Mouse (Mus musculus) lung, embryonic 15.5 days (tissue): ENCODE results near the gene Vps36. TPM values are rescaled to one million over a fixed set of nuclear protein-coding genes. Genes with fewer than 3 reads are reported as not detected.

Source experiments
- ATAC-seq: fragments of 200-750 bp; cut with Nextera tagmentation; 2 replicates; pipeline ENCODE4 v1.8.0; 2017; ENCODE audit warnings: moderate number of reproducible peaks, borderline replicate concordance; ENCODE audit not compliant: low FRiP score, low TSS enrichment; ENCODE audit errors: extremely low read depth
- H3K27ac ChIP-seq: fragments of 300-500 bp; sonication (generic); 2 replicates; pipeline ENCODE4 v1.5.1; 2015; ENCODE audit warnings: moderate library complexity, mild to moderate bottlenecking, inconsistent platforms
- H3K27me3 ChIP-seq: fragments of 300-500 bp; sonication (generic); 2 replicates; pipeline ENCODE4 v1.6.1; 2015; ENCODE audit warnings: inconsistent platforms
- H3K36me3 ChIP-seq: fragments of 300-500 bp; sonication (generic); 2 replicates; pipeline ENCODE4 v1.6.1; 2015; ENCODE audit warnings: inconsistent platforms
- H3K4me1 ChIP-seq: fragments of 300-500 bp; sonication (generic); 2 replicates; pipeline ENCODE4 v1.6.1; 2015; ENCODE audit warnings: inconsistent platforms
- H3K4me2 ChIP-seq: fragments of 300-500 bp; sonication (generic); 2 replicates; pipeline ENCODE4 v1.6.1; 2015; ENCODE audit warnings: inconsistent platforms, mild to moderate bottlenecking, moderate library complexity
- H3K4me3 ChIP-seq: fragments of 300-500 bp; sonication (generic); 2 replicates; pipeline ENCODE4 v1.5.1; 2015; ENCODE audit warnings: mild to moderate bottlenecking, inconsistent platforms
- H3K9ac ChIP-seq: fragments of 300-500 bp; sonication (generic); 2 replicates; pipeline ENCODE4 v1.6.1; 2015; ENCODE audit warnings: inconsistent platforms
- H3K9me3 ChIP-seq: fragments of 300-500 bp; sonication (generic); 2 replicates; pipeline ENCODE4 v1.6.1; 2016; ENCODE audit warnings: inconsistent platforms
- WGBS: fragments of 180-500 bp; shearing (Covaris S2); methylation state at CpG from one replicate; pipeline ENCODE4 v1.1.7; 2015; 5-methylcytosine and 5-hydroxymethylcytosine counted together
- polyA plus RNA-seq: library from polyadenylated mRNA; unstranded; fragments of >200 nt; fragmentation: Nextera tagmentation; extraction: Ambion mirVana; gene quantifications from 2 replicates; pipeline ENCODE4 v1.2.1, GENCODE M21; 2015

The Vps36 gene
- 43.9 and 47.6 TPM in 2 replicates for polyA plus RNA-seq

- H3K27me3 ChIP-seq, result no peaks in the 10 kb centered on the region
- ATAC-seq, result peak; percentile 91
- H3K9me3 ChIP-seq, result no peaks in the 10 kb centered on the region
- peak within 1 kb of the TSS; percentile 55 for H3K4me2 ChIP-seq
- WGBS, result 0% methylated on average over 73 of the region's 73 CpGs
- no peaks in the 10 kb centered on the region for H3K36me3 ChIP-seq
- peak within 1 kb of the TSS; percentile 78 for H3K4me3 ChIP-seq
- H3K27ac ChIP-seq, result peak within 1 kb of the TSS; percentile 99
- H3K4me1 ChIP-seq, result peaks cover 13% of the 10 kb centered on the region
- peak within 1 kb of the TSS; percentile 92 for H3K9ac ChIP-seq
These were observed at the start of gene Vps36 for GRCm38 (mm10) chr8:22192660-22193431. TSS of gene Vps36 (plus strand) at chr8:22192809.

GRCm38 (mm10) chr8:22143764-22144491, 48.7 kb upstream of the Vps36 start:
- no peak overlapping the region for H3K27ac ChIP-seq
- 50% methylated on average over 1 of the region's 1 CpGs for WGBS
- ATAC-seq, result no peak

GRCm38 (mm10) chr8:22145831-22146230, 46.8 kb upstream of the Vps36 start:
- Histone ChIP-seq H3K27ac (no peak overlapping the region), H3K4me3 (no peak overlapping the region), H3K36me3 (0 out of 2 replicates have a peak, but pooled peaks cover 4% of the 10 kb centered on the region), H3K9ac (no peak overlapping the region), H3K27me3 (no peaks in the 10 kb centered on the region), H3K4me1 (peaks cover 7% of the 10 kb centered on the region), H3K9me3 (no peaks in the 10 kb centered on the region), H3K4me2 (no peak overlapping the region)
- WGBS, result 70% methylated on average over 6 of the region's 6 CpGs
- ATAC-seq, result no peak

More at GRCm38 (mm10) chr8:22143764-22144491, 48.7 kb upstream of the Vps36 start:
- H3K27me3 ChIP-seq, result no peaks in the 10 kb centered on the region
- H3K9ac ChIP-seq, result no peak overlapping the region
- no peaks in the 10 kb centered on the region for H3K4me1 ChIP-seq
- no peak overlapping the region for H3K4me3 ChIP-seq
- no peak overlapping the region for H3K4me2 ChIP-seq
- H3K36me3 ChIP-seq, result 0 out of 2 replicates have a peak, but pooled peaks cover 4% of the 10 kb centered on the region
- no peaks in the 10 kb centered on the region for H3K9me3 ChIP-seq

- peaks cover 7% of the 10 kb centered on the region for H3K4me1 ChIP-seq
- H3K27me3 ChIP-seq, result no peaks in the 10 kb centered on the region
- H3K4me3 ChIP-seq, result no peak overlapping the region
- H3K9ac ChIP-seq, result no peak overlapping the region
- no peak for ATAC-seq
- H3K36me3 ChIP-seq, result no peaks in the 10 kb centered on the region
- no peak overlapping the region for H3K4me2 ChIP-seq
- 80% methylated on average over 9 of the region's 9 CpGs for WGBS
- no peak overlapping the region for H3K27ac ChIP-seq
- no peaks in the 10 kb centered on the region for H3K9me3 ChIP-seq
These were observed 44.8 kb upstream of the Vps36 start for GRCm38 (mm10) chr8:22147706-22148366.

- no peak for ATAC-seq
- Histone ChIP-seq H3K4me3 (no peak overlapping the region), H3K27ac (no peak overlapping the region), H3K9me3 (no peaks in the 10 kb centered on the region), H3K36me3 (no peaks in the 10 kb centered on the region), H3K9ac (no peak overlapping the region), H3K4me2 (no peak overlapping the region), H3K27me3 (no peaks in the 10 kb centered on the region), H3K4me1 (peaks cover 7% of the 10 kb centered on the region)
- 85% methylated on average over 7 of the region's 7 CpGs for WGBS
These were observed 44.3 kb upstream of the Vps36 start for GRCm38 (mm10) chr8:22148367-22148740.

- Histone ChIP-seq H3K4me3 (no peak overlapping the region), H3K9me3 (no peaks in the 10 kb centered on the region), H3K36me3 (0 out of 2 replicates have a peak, but pooled peaks cover 7% of the 10 kb centered on the region), H3K4me2 (peak overlapping the region; percentile 17; the same call in 1 of the 2 replicates), H3K27ac (peak overlapping the region; percentile 65), H3K4me1 (peaks cover 7% of the 10 kb centered on the region), H3K27me3 (no peaks in the 10 kb centered on the region), H3K9ac (no peak overlapping the region)
- WGBS, result 50% methylated on average over 11 of the region's 11 CpGs
- peak; percentile 64 for ATAC-seq
These were observed 42.8 kb upstream of the Vps36 start for GRCm38 (mm10) chr8:22149643-22150344.

- ATAC-seq, result peak; percentile 23; the same call in 1 of the 2 replicates
- 45% methylated on average over 3 of the region's 3 CpGs for WGBS
These were observed 42.3 kb upstream of the Vps36 start for GRCm38 (mm10) chr8:22150345-22150663.

GRCm38 (mm10) chr8:22162206-22162605, 30.4 kb upstream of the Vps36 start:
- Histone ChIP-seq H3K27ac (no peak overlapping the region), H3K36me3 (0 out of 2 replicates have a peak, but pooled peaks cover 5% of the 10 kb centered on the region), H3K27me3 (no peaks in the 10 kb centered on the region), H3K4me3 (no peak overlapping the region), H3K4me1 (0 out of 2 replicates have a peak, but pooled peaks cover 10% of the 10 kb centered on the region), H3K4me2 (no peak overlapping the region), H3K9me3 (no peaks in the 10 kb centered on the region), H3K9ac (no peak overlapping the region)
- no peak for ATAC-seq
- WGBS, result 66% methylated on average over 8 of the region's 8 CpGs

More at GRCm38 (mm10) chr8:22150345-22150663, 42.3 kb upstream of the Vps36 start:
- Histone ChIP-seq H3K27me3 (no peaks in the 10 kb centered on the region), H3K27ac (peak overlapping the region; percentile 65; the same call in 1 of the 2 replicates), H3K4me3 (no peak overlapping the region), H3K4me1 (peaks cover 7% of the 10 kb centered on the region), H3K4me2 (no peak overlapping the region), H3K9ac (no peak overlapping the region), H3K9me3 (no peaks in the 10 kb centered on the region), H3K36me3 (0 out of 2 replicates have a peak, but pooled peaks cover 11% of the 10 kb centered on the region)

GRCm38 (mm10) chr8:22164431-22164830, 28.2 kb upstream of the Vps36 start:
- ATAC-seq, result no peak
- no peak overlapping the region for H3K4me2 ChIP-seq
- no peak overlapping the region for H3K4me3 ChIP-seq
- 0 out of 2 replicates have a peak, but pooled peaks cover 10% of the 10 kb centered on the region for H3K4me1 ChIP-seq
- H3K9ac ChIP-seq, result no peak overlapping the region
- H3K36me3 ChIP-seq, result peaks cover 17% of the 10 kb centered on the region
- no peaks in the 10 kb centered on the region for H3K27me3 ChIP-seq
- H3K27ac ChIP-seq, result no peak overlapping the region
- no peaks in the 10 kb centered on the region for H3K9me3 ChIP-seq
- 70% methylated on average over 10 of the region's 10 CpGs for WGBS

- Histone ChIP-seq H3K4me2 (peak overlapping the region; percentile 69), H3K27me3 (no peaks in the 10 kb centered on the region), H3K9ac (peak overlapping the region; percentile 50), H3K4me3 (peak overlapping the region; percentile 51), H3K36me3 (peaks cover 19% of the 10 kb centered on the region), H3K9me3 (no peaks in the 10 kb centered on the region), H3K4me1 (0 out of 2 replicates have a peak, but pooled peaks cover 10% of the 10 kb centered on the region), H3K27ac (peak overlapping the region; percentile 70)
- no peak for ATAC-seq
- 46% methylated on average over 10 of the region's 10 CpGs for WGBS
These were observed 27.1 kb upstream of the Vps36 start for GRCm38 (mm10) chr8:22165251-22166079.
